In genomic region chr3:106547171-106547923, GRCm38 (mm10) we compare ENCODE assay signal across 8 mouse cellular contexts. TPM values are rescaled to one million over a fixed set of nuclear protein-coding genes. Genes with fewer than 3 reads are reported as not detected.
DNase-seq lines count a peak whose midpoint lies in the region; ATAC-seq lines count a peak whose summit lies in the region.

Dram2 (plus strand) TSS chr3:106547798.
Cept1 (minus strand) TSS chr3:106547802.

- no peaks in the 10 kb centered on the region for H3K9me3 ChIP-seq in heart, embryonic 13.5 days
- no peaks in the 10 kb centered on the region for H3K9me3 ChIP-seq in liver, embryonic 12.5 days (replicated peaks)
- no peaks in the 10 kb centered on the region for H3K9me3 ChIP-seq in stomach, embryonic 15.5 days

- DNase-seq in CD4-positive, CD25-positive, alpha-beta regulatory T cell, adult 2 months (ENCODE audit: low read depth, low spot score): peak; percentile 96
- peak; percentile 75 for DNase-seq in fat pad, adult 2 months (ENCODE audit: extremely low read depth, low read depth, low spot score)
- peak; percentile 96 for DNase-seq in kidney, postnatal 10 days
- peak; percentile 82 to 88 for DNase-seq in natural killer cell, adult 2 months (ENCODE audit: low spot score in 2 of 2)

- H3K4me1 ChIP-seq in brown adipose tissue, adult 24 weeks (ENCODE audit: control insufficient read depth, insufficient read depth, insufficient read length, low read length): peaks cover 6% of the 10 kb centered on the region; the same call in 1 of the 2 replicates
- H3K4me1 ChIP-seq in heart, embryonic 13.5 days: peaks cover 35% of the 10 kb centered on the region
- peaks cover 35% of the 10 kb centered on the region for H3K4me1 ChIP-seq in liver, embryonic 12.5 days
- H3K4me1 ChIP-seq in stomach, embryonic 15.5 days: peaks cover 7% of the 10 kb centered on the region; the same call in 1 of the 2 replicates

- peaks cover 10% of the 10 kb centered on the region for H3K36me3 ChIP-seq in heart, embryonic 13.5 days
- peaks cover 5% of the 10 kb centered on the region; the same call in 1 of the 2 replicates for H3K36me3 ChIP-seq in liver, embryonic 12.5 days
- H3K36me3 ChIP-seq in stomach, embryonic 15.5 days: 0 out of 2 replicates have a peak, but pooled peaks cover 2% of the 10 kb centered on the region

- peak; percentile 90 for ATAC-seq in heart, embryonic 13.5 days (ENCODE audit: extremely low read depth, insufficient number of reproducible peaks, low FRiP score, low TSS enrichment)
- peak; percentile 95 for ATAC-seq in liver, embryonic 12.5 days
- ATAC-seq in stomach, embryonic 15.5 days (ENCODE audit: insufficient read depth, low FRiP score, low read depth): peak; percentile 96

- peak within 1 kb of the TSS; percentile 95 for H3K9ac ChIP-seq in heart, embryonic 13.5 days
- H3K9ac ChIP-seq in liver, embryonic 12.5 days: peak within 1 kb of the TSS; percentile 94
- peak within 1 kb of the TSS; percentile 87 for H3K9ac ChIP-seq in stomach, embryonic 15.5 days

- H3K27ac ChIP-seq in brown adipose tissue, adult 24 weeks (replicated peaks; ENCODE audit: low read depth, low read length): peak within 1 kb of the TSS; percentile 97
- peak within 1 kb of the TSS; percentile 99 for H3K27ac ChIP-seq in heart, embryonic 13.5 days (replicated peaks)
- H3K27ac ChIP-seq in liver, embryonic 12.5 days: peak within 1 kb of the TSS; percentile 94
- H3K27ac ChIP-seq in stomach, embryonic 15.5 days: peak within 1 kb of the TSS; percentile 99

- peak within 1 kb of the TSS; percentile 90 for H3K4me3 ChIP-seq in brown adipose tissue, adult 24 weeks (ENCODE audit: insufficient read depth, low read depth, low read length)
- H3K4me3 ChIP-seq in heart, embryonic 13.5 days: peak within 1 kb of the TSS; percentile 92
- H3K4me3 ChIP-seq in liver, embryonic 12.5 days: peak within 1 kb of the TSS; percentile 90
- peak within 1 kb of the TSS; percentile 83 for H3K4me3 ChIP-seq in stomach, embryonic 15.5 days (replicated peaks)

- H3K4me2 ChIP-seq in heart, embryonic 13.5 days: peak within 1 kb of the TSS; percentile 82
- H3K4me2 ChIP-seq in liver, embryonic 12.5 days: peak within 1 kb of the TSS; percentile 77
- H3K4me2 ChIP-seq in stomach, embryonic 15.5 days: peak within 1 kb of the TSS; percentile 51

- H3K27me3 ChIP-seq in heart, embryonic 13.5 days (replicated peaks): no peaks in the 10 kb centered on the region
- no peaks in the 10 kb centered on the region for H3K27me3 ChIP-seq in liver, embryonic 12.5 days (replicated peaks)
- H3K27me3 ChIP-seq in stomach, embryonic 15.5 days (replicated peaks): no peaks in the 10 kb centered on the region

- under 1% methylated on average over 61 of the region's 63 CpGs for WGBS in heart, embryonic 13.5 days
- WGBS in liver, embryonic 12.5 days (ENCODE audit: insufficient replicate concordance): under 1% methylated on average over 63 of the region's 63 CpGs
- WGBS in stomach, embryonic 15.5 days: 0% methylated on average over 63 of the region's 63 CpGs

RNA-seq across cellular contexts. Expression of gene Dram2, which starts in this region (rescaled TPM):
- 107 and 131 TPM in 2 replicates for polyA plus RNA-seq in brown adipose tissue, adult 24 weeks (2012; ENCODE audit: insufficient read depth, insufficient read length, missing spikeins)
- polyA plus RNA-seq in heart, embryonic 13.5 days (2015; fragmentation: Nextera tagmentation; extraction: Ambion mirVana): 54.8 and 58.4 TPM in 2 replicates
- 23.9 and 24.9 TPM in 2 replicates for polyA plus RNA-seq in liver, embryonic 12.5 days (2016; fragmentation: Nextera tagmentation; extraction: Ambion mirVana)
- 70.3 and 82.3 TPM in 2 replicates for polyA plus RNA-seq in stomach, embryonic 15.5 days (2015; fragmentation: Nextera tagmentation; extraction: Ambion mirVana)

RNA-seq across cellular contexts. Expression of gene Cept1, which starts in this region (rescaled TPM):
- 25.1 and 44.5 TPM in 2 replicates for polyA plus RNA-seq in brown adipose tissue, adult 24 weeks (2012; ENCODE audit: insufficient read depth, insufficient read length, missing spikeins)
- polyA plus RNA-seq in heart, embryonic 13.5 days (2015; fragmentation: Nextera tagmentation; extraction: Ambion mirVana): 26.5 and 33.0 TPM in 2 replicates
- polyA plus RNA-seq in liver, embryonic 12.5 days (2016; fragmentation: Nextera tagmentation; extraction: Ambion mirVana): 23.2 and 31.3 TPM in 2 replicates
- polyA plus RNA-seq in stomach, embryonic 15.5 days (2015; fragmentation: Nextera tagmentation; extraction: Ambion mirVana): 60.8 and 61.4 TPM in 2 replicates

Comparison
In these comparisons a context has a peak if more than half of its experiments do, and no peak if none do; other contexts are left out.
1. Peak in every context shown above with its lines: DNase-seq, ATAC-seq, H3K4me3 ChIP-seq and H3K27ac ChIP-seq.